Mouse (Mus musculus): ENCODE measurements around the gene Gm28269. TPM values are rescaled to one million over a fixed set of nuclear protein-coding genes. Genes with fewer than 3 reads are reported as not detected.

Gm28269 gene
- not detected in 2 replicates for polyA plus RNA-seq (2015; fragmentation: Nextera tagmentation; extraction: Ambion mirVana)

- H3K4me2 ChIP-seq (ENCODE audit: low read depth, low read length) = no peak within 1 kb of the TSS
- H3K9me3 ChIP-seq (replicated peaks; ENCODE audit: control insufficient read depth, low read length) = no peaks in the 10 kb centered on the region
- H3K4me3 ChIP-seq (ENCODE audit: low read depth, low read length) = no peak within 1 kb of the TSS
- no peaks in the 10 kb centered on the region for H3K27me3 ChIP-seq (ENCODE audit: control insufficient read depth, insufficient read depth, low read depth, low read length)
- no peaks in the 10 kb centered on the region for H3K4me1 ChIP-seq (ENCODE audit: control insufficient read depth, low read depth, low read length)
- no peak within 1 kb of the TSS for H3K9ac ChIP-seq (ENCODE audit: low read depth, low read length)
- no peaks in the 10 kb centered on the region for H3K36me3 ChIP-seq (ENCODE audit: control insufficient read depth, insufficient read depth)
- no peak for ATAC-seq (ENCODE audit: low read depth)
- H3K27ac ChIP-seq (ENCODE audit: low read length) = no peak within 1 kb of the TSS
Observed at GRCm38 (mm10) chrX:21744997-21745396, at the start of gene Gm28269. TSS of gene Gm28269 (minus strand) at chrX:21745097.

GRCm38 (mm10) chrX:21716885-21717284 is 28.0 kb downstream of the Gm28269 start:
- H3K27me3 ChIP-seq (ENCODE audit: control insufficient read depth, insufficient read depth, low read depth, low read length) = no peaks in the 10 kb centered on the region
- no peak overlapping the region for H3K4me2 ChIP-seq (ENCODE audit: low read depth, low read length)
- H3K9ac ChIP-seq (ENCODE audit: low read depth, low read length) = no peak overlapping the region
- no peaks in the 10 kb centered on the region for H3K4me1 ChIP-seq (ENCODE audit: control insufficient read depth, low read depth, low read length)
- no peaks in the 10 kb centered on the region for H3K9me3 ChIP-seq (replicated peaks; ENCODE audit: control insufficient read depth, low read length)
- no peak overlapping the region for H3K4me3 ChIP-seq (ENCODE audit: low read depth, low read length)
- H3K36me3 ChIP-seq (ENCODE audit: control insufficient read depth, insufficient read depth) = no peaks in the 10 kb centered on the region
- H3K27ac ChIP-seq (ENCODE audit: low read length) = no peak overlapping the region
- 72% methylated on average over 2 of the region's 2 CpGs for WGBS (ENCODE audit: insufficient replicate concordance)
- no peak for ATAC-seq (ENCODE audit: low read depth)

GRCm38 (mm10) chrX:21715293-21715692 is 29.6 kb downstream of the Gm28269 start:
- 47% methylated on average over 5 of the region's 5 CpGs for WGBS (ENCODE audit: insufficient replicate concordance)
- ATAC-seq (ENCODE audit: low read depth) = no peak
- Histone ChIP-seq H3K4me2 (ENCODE audit: low read depth, low read length) (no peak overlapping the region), H3K9ac (ENCODE audit: low read depth, low read length) (no peak overlapping the region), H3K9me3 (replicated peaks; ENCODE audit: control insufficient read depth, low read length) (no peaks in the 10 kb centered on the region), H3K27me3 (ENCODE audit: control insufficient read depth, insufficient read depth, low read depth, low read length) (no peaks in the 10 kb centered on the region), H3K36me3 (ENCODE audit: control insufficient read depth, insufficient read depth) (no peaks in the 10 kb centered on the region), H3K4me1 (ENCODE audit: control insufficient read depth, low read depth, low read length) (no peaks in the 10 kb centered on the region), H3K27ac (ENCODE audit: low read length) (no peak overlapping the region), H3K4me3 (ENCODE audit: low read depth, low read length) (no peak overlapping the region)

- no peak within 1 kb of the TSS for H3K27ac ChIP-seq (ENCODE audit: low read length)
- no peak for ATAC-seq (ENCODE audit: low read depth)
- H3K9me3 ChIP-seq (replicated peaks; ENCODE audit: control insufficient read depth, low read length) = no peaks in the 10 kb centered on the region
- no peak within 1 kb of the TSS for H3K4me2 ChIP-seq (ENCODE audit: low read depth, low read length)
- H3K9ac ChIP-seq (ENCODE audit: low read depth, low read length) = no peak within 1 kb of the TSS
- no peaks in the 10 kb centered on the region for H3K4me1 ChIP-seq (ENCODE audit: control insufficient read depth, low read depth, low read length)
- H3K4me3 ChIP-seq (ENCODE audit: low read depth, low read length) = no peak within 1 kb of the TSS
- WGBS (ENCODE audit: insufficient replicate concordance) = 40% methylated on average over 7 of the region's 7 CpGs
- no peaks in the 10 kb centered on the region for H3K27me3 ChIP-seq (ENCODE audit: control insufficient read depth, insufficient read depth, low read depth, low read length)
- H3K36me3 ChIP-seq (ENCODE audit: control insufficient read depth, insufficient read depth) = no peaks in the 10 kb centered on the region
Observed at GRCm38 (mm10) chrX:21714829-21715228, 30.1 kb downstream of the Gm28269 start, which contains the start of gene Slc6a14. TSS of gene Slc6a14 (plus strand) at chrX:21714896.

- Histone ChIP-seq H3K9ac (ENCODE audit: low read depth, low read length) (no peak overlapping the region), H3K27ac (ENCODE audit: low read length) (no peak overlapping the region), H3K4me3 (ENCODE audit: low read depth, low read length) (no peak overlapping the region), H3K4me2 (ENCODE audit: low read depth, low read length) (no peak overlapping the region), H3K27me3 (ENCODE audit: control insufficient read depth, insufficient read depth, low read depth, low read length) (no peaks in the 10 kb centered on the region), H3K36me3 (ENCODE audit: control insufficient read depth, insufficient read depth) (no peaks in the 10 kb centered on the region), H3K4me1 (ENCODE audit: control insufficient read depth, low read depth, low read length) (no peaks in the 10 kb centered on the region), H3K9me3 (replicated peaks; ENCODE audit: control insufficient read depth, low read length) (no peaks in the 10 kb centered on the region)
- 67% methylated on average over 1 of the region's 1 CpGs for WGBS (ENCODE audit: insufficient replicate concordance)
- ATAC-seq (ENCODE audit: low read depth) = no peak
Observed at GRCm38 (mm10) chrX:21704470-21704869, 40.4 kb downstream of the Gm28269 start.

- ATAC-seq (ENCODE audit: low read depth) = no peak
- Histone ChIP-seq H3K27me3 (ENCODE audit: control insufficient read depth, insufficient read depth, low read depth, low read length) (no peaks in the 10 kb centered on the region), H3K4me1 (ENCODE audit: control insufficient read depth, low read depth, low read length) (no peaks in the 10 kb centered on the region), H3K4me3 (ENCODE audit: low read depth, low read length) (no peak overlapping the region), H3K9me3 (replicated peaks; ENCODE audit: control insufficient read depth, low read length) (no peaks in the 10 kb centered on the region), H3K4me2 (ENCODE audit: low read depth, low read length) (no peak overlapping the region), H3K27ac (ENCODE audit: low read length) (no peak overlapping the region), H3K36me3 (ENCODE audit: control insufficient read depth, insufficient read depth) (no peaks in the 10 kb centered on the region), H3K9ac (ENCODE audit: low read depth, low read length) (no peak overlapping the region)
- 49% methylated on average over 4 of the region's 4 CpGs for WGBS (ENCODE audit: insufficient replicate concordance)
Observed at GRCm38 (mm10) chrX:21701646-21702045, 43.3 kb downstream of the Gm28269 start.

- ATAC-seq (ENCODE audit: low read depth) = no peak
- Histone ChIP-seq H3K4me3 (ENCODE audit: low read depth, low read length) (no peak overlapping the region), H3K36me3 (ENCODE audit: control insufficient read depth, insufficient read depth) (no peaks in the 10 kb centered on the region), H3K27ac (ENCODE audit: low read length) (no peak overlapping the region), H3K9me3 (replicated peaks; ENCODE audit: control insufficient read depth, low read length) (no peaks in the 10 kb centered on the region), H3K4me1 (ENCODE audit: control insufficient read depth, low read depth, low read length) (no peaks in the 10 kb centered on the region), H3K9ac (ENCODE audit: low read depth, low read length) (no peak overlapping the region), H3K27me3 (ENCODE audit: control insufficient read depth, insufficient read depth, low read depth, low read length) (no peaks in the 10 kb centered on the region), H3K4me2 (ENCODE audit: low read depth, low read length) (no peak overlapping the region)
- 53% methylated on average over 3 of the region's 3 CpGs for WGBS (ENCODE audit: insufficient replicate concordance)
Observed at GRCm38 (mm10) chrX:21695687-21696086, 49.2 kb downstream of the Gm28269 start.

- WGBS (ENCODE audit: insufficient replicate concordance) = 58% methylated on average over 6 of the region's 6 CpGs
- no peaks in the 10 kb centered on the region for H3K36me3 ChIP-seq (ENCODE audit: control insufficient read depth, insufficient read depth)
- no peaks in the 10 kb centered on the region for H3K4me1 ChIP-seq (ENCODE audit: control insufficient read depth, low read depth, low read length)
- no peaks in the 10 kb centered on the region for H3K27me3 ChIP-seq (ENCODE audit: control insufficient read depth, insufficient read depth, low read depth, low read length)
- no peak overlapping the region for H3K4me2 ChIP-seq (ENCODE audit: low read depth, low read length)
- no peak overlapping the region for H3K27ac ChIP-seq (ENCODE audit: low read length)
- no peak overlapping the region for H3K4me3 ChIP-seq (ENCODE audit: low read depth, low read length)
- ATAC-seq (ENCODE audit: low read depth) = no peak
- H3K9me3 ChIP-seq (replicated peaks; ENCODE audit: control insufficient read depth, low read length) = no peaks in the 10 kb centered on the region
- H3K9ac ChIP-seq (ENCODE audit: low read depth, low read length) = no peak overlapping the region
Observed at GRCm38 (mm10) chrX:21695220-21695619, 49.7 kb downstream of the Gm28269 start.

All from liver, embryonic 16.5 days (tissue).